Mouse (Mus musculus) erythroblast, embryonic 14.5 days (primary cell): ENCODE data around the gene Mboat1.

Source experiments
- GATA1 ChIP-seq: IDR thresholded peaks from 2 replicates; pipeline ENCODE4 v1.6.1; 2012; ENCODE audit warnings: low read length, inconsistent platforms, mixed read lengths
- TAL1 ChIP-seq: IDR thresholded peaks from 3 replicates; pipeline ENCODE4 v1.6.1; 2012; ENCODE audit warnings: low read length, inconsistent platforms, mixed read lengths

- TF ChIP-seq GATA1 (no peak), TAL1 (no peak)
Observed at GRCm38 (mm10) chr13:30159626-30160025, 23.3 kb downstream of the Mboat1 start.
